Mouse (Mus musculus): ENCODE measurements around the gene Ang. TPM values are rescaled to one million over a fixed set of nuclear protein-coding genes. Genes with fewer than 3 reads are reported as not detected.
A peak's percentile ranks its signal among the peaks of the same experiment; 100 is the strongest.

The Ang gene
- polyA plus RNA-seq, 1 experiment from 2014 or later, result 51.6 TPM

DNA sequence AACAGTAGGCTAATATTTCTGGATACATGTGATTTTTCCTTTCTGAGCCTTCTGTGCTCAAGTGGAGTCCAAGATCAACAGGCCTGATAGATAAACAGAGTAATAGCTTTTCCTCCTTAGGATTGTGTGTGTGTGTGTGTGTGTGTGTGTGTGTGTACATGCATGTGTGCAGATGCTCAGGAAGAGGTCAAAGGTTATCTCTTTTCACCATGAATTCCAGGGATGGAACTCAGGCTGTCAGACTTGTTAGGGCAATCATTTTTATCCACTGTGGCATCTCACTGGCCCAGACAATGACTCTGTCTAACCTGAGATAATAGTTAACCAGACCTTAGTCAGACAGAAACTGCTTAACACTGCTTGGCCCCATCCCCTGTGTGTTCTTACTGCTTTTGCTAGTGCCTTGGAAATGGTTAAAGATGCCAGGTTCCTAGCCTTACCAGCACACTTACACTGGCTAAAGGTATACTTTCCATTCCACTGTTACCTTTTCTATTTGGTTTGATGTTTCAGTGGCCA is 15.6 kb downstream of the Ang start:
- ATAC-seq, result peak; percentile 65
- no peak overlapping the region for H3K27ac ChIP-seq
- no peak overlapping the region for H3K4me2 ChIP-seq (replicated peaks)
- H3K9me3 ChIP-seq, result no peaks in the 10 kb centered on the region
- H3K9ac ChIP-seq, result no peak overlapping the region
- no peaks in the 10 kb centered on the region; the same call in none of the 2 replicates for H3K36me3 ChIP-seq
- H3K4me1 ChIP-seq (replicated peaks), result no peaks in the 10 kb centered on the region
- no peak overlapping the region for H3K4me3 ChIP-seq (replicated peaks)
- H3K27me3 ChIP-seq (replicated peaks), result no peaks in the 10 kb centered on the region

DNA sequence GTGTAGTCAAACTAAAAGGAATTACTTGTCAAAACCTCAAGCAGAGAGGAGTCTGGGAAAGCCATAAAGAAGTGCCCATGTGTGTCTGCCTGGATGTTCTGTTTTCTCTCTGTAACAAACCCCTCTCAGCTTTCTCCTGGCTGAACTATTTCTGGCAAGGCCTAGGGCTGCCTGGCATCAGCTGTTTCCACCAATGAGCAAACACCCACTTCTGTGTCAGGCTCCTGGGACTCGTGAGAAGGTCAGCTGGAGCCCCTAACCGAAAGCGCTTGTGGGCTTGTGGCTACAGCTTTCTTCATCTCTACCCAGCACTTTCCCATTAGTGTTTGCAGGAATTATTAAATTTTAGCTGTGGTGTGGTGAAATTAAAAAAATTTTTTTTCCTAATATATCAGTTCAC is 21.0 kb downstream of the Ang start:
- Histone ChIP-seq H3K27ac (no peak overlapping the region), H3K9ac (no peak overlapping the region), H3K27me3 (replicated peaks) (no peaks in the 10 kb centered on the region), H3K36me3 (no peaks in the 10 kb centered on the region), H3K4me2 (replicated peaks) (no peak overlapping the region), H3K4me1 (replicated peaks) (no peaks in the 10 kb centered on the region), H3K9me3 (no peaks in the 10 kb centered on the region), H3K4me3 (replicated peaks) (no peak overlapping the region)
- 63% methylated on average over 3 of the region's 3 CpGs for WGBS
- no peak for ATAC-seq

- no peak for ATAC-seq
- Histone ChIP-seq H3K36me3 (no peaks in the 10 kb centered on the region), H3K27me3 (replicated peaks) (no peaks in the 10 kb centered on the region), H3K27ac (no peak overlapping the region), H3K9me3 (no peaks in the 10 kb centered on the region), H3K4me3 (replicated peaks) (no peak overlapping the region), H3K9ac (no peak overlapping the region), H3K4me2 (replicated peaks) (no peak overlapping the region), H3K4me1 (replicated peaks) (no peaks in the 10 kb centered on the region)
- WGBS, result 40% methylated on average over 9 of the region's 9 CpGs
These were observed 22.5 kb downstream of the Ang start for GRCm38 (mm10) chr14:51113476-51113875.

- H3K9ac ChIP-seq, result no peak within 1 kb of the TSS
- H3K4me3 ChIP-seq (replicated peaks), result no peak within 1 kb of the TSS
- ATAC-seq, result no peak
- no peaks in the 10 kb centered on the region for H3K36me3 ChIP-seq
- no peak within 1 kb of the TSS for H3K27ac ChIP-seq
- H3K27me3 ChIP-seq (replicated peaks), result no peaks in the 10 kb centered on the region
- 52% methylated on average over 12 of the region's 12 CpGs for WGBS
- no peaks in the 10 kb centered on the region for H3K4me1 ChIP-seq (replicated peaks)
- no peak within 1 kb of the TSS for H3K4me2 ChIP-seq (replicated peaks)
- no peaks in the 10 kb centered on the region for H3K9me3 ChIP-seq
These were observed 23.1 kb downstream of the Ang start, which contains the start of gene Eddm3b for GRCm38 (mm10) chr14:51113916-51114560. Gene Eddm3b, plus strand, starts transcription at chr14:51114426.

DNA sequence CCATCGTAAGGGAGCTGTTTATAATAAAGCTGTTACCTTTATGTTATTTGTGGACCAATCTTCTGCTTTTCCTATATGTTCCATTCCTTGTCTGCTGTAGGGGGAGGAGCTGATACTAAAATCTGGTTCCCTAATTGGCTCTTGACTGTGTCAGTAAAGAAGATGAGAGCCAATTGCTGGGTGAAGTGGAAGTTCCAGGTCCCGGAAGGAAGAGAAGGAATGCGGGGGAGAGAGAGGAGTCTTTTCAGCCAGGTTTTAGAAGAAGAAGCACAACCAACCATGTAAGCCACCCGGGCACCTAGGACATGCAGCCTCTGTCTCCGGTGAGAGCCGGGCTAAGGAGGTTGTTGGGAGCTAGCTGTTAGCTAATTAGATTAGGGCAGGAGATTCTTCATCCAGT is 34.7 kb downstream of the Ang start:
- Histone ChIP-seq H3K27me3 (replicated peaks) (no peaks in the 10 kb centered on the region), H3K36me3 (no peaks in the 10 kb centered on the region), H3K4me1 (replicated peaks) (no peaks in the 10 kb centered on the region), H3K9me3 (no peaks in the 10 kb centered on the region), H3K4me3 (replicated peaks) (no peak overlapping the region), H3K4me2 (replicated peaks) (no peak overlapping the region), H3K9ac (no peak overlapping the region), H3K27ac (no peak overlapping the region)
- ATAC-seq, result no peak
- 85% methylated on average over 6 of the region's 6 CpGs for WGBS

GRCm38 (mm10) chr14:51127648-51128258 is 36.8 kb downstream of the Ang start:
- H3K9me3 ChIP-seq, result no peaks in the 10 kb centered on the region
- peak; percentile 69 for ATAC-seq
- no peaks in the 10 kb centered on the region for H3K4me1 ChIP-seq (replicated peaks)
- H3K27me3 ChIP-seq (replicated peaks), result no peaks in the 10 kb centered on the region
- H3K36me3 ChIP-seq, result no peaks in the 10 kb centered on the region
- WGBS, result 63% methylated on average over 2 of the region's 2 CpGs
- no peak overlapping the region for H3K9ac ChIP-seq
- H3K4me2 ChIP-seq (replicated peaks), result no peak overlapping the region
- no peak overlapping the region for H3K27ac ChIP-seq
- H3K4me3 ChIP-seq (replicated peaks), result no peak overlapping the region

GRCm38 (mm10) chr14:51128775-51129623 is 38.0 kb downstream of the Ang start:
- Histone ChIP-seq H3K27me3 (replicated peaks) (no peaks in the 10 kb centered on the region), H3K27ac (no peak overlapping the region), H3K4me3 (replicated peaks) (no peak overlapping the region), H3K4me2 (replicated peaks) (no peak overlapping the region), H3K9ac (no peak overlapping the region), H3K9me3 (no peaks in the 10 kb centered on the region), H3K4me1 (replicated peaks) (no peaks in the 10 kb centered on the region), H3K36me3 (no peaks in the 10 kb centered on the region)
- WGBS, result 70% methylated on average over 9 of the region's 9 CpGs
- no peak for ATAC-seq

DNA sequence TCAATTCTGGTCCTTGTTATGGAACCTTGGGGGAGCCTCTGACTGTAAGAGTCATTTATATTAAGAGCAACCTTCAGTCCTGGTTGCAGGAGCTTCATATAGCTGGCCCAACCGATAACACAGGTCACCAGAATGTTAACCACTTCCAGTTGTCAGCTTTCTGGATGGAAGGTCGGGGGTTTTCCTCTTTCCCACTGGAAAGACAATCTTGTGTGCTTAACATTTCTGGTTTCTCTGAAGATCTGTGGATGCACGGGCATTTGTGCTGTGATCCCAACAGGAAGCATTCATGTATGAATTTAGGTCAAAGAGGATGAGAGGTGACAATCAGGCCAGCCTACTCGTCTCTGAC is 38.6 kb downstream of the Ang start:
- ATAC-seq, result no peak
- no peaks in the 10 kb centered on the region for H3K27me3 ChIP-seq (replicated peaks)
- no peak overlapping the region for H3K4me3 ChIP-seq (replicated peaks)
- H3K9ac ChIP-seq, result no peak overlapping the region
- no peaks in the 10 kb centered on the region for H3K36me3 ChIP-seq
- 77% methylated on average over 4 of the region's 4 CpGs for WGBS
- H3K27ac ChIP-seq, result no peak overlapping the region
- no peaks in the 10 kb centered on the region for H3K9me3 ChIP-seq
- H3K4me1 ChIP-seq (replicated peaks), result no peaks in the 10 kb centered on the region
- no peak overlapping the region for H3K4me2 ChIP-seq (replicated peaks)

DNA sequence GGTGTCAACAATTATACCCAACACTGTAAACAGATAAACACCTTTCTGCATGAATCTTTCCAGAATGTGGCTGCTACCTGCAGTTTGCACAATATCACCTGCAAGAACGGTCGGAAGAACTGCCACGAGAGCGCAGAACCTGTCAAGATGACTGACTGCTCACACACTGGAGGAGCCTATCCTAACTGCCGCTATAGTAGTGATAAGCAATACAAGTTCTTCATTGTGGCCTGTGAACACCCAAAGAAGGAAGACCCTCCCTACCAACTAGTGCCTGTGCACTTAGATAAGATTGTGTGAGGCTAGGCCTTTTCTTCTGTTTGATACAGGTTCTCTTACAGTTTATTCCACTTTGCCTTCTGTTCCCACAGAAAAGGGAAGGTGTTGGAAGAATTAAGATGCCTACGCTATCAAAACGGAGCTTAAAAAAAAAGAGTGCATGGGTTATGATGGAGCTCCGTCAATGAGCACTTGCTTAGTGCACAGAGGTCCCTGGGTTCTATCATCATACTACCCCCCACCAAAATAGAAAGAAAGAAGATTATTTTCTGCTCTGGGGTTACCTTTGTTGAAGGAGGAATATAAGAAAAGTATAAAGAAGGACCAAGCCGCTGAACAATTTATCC is 39.5 kb downstream of the Ang start:
- ATAC-seq, result peak; percentile 51; the same call in 1 of the 2 replicates
- no peaks in the 10 kb centered on the region for H3K9me3 ChIP-seq
- no peaks in the 10 kb centered on the region for H3K36me3 ChIP-seq
- H3K9ac ChIP-seq, result no peak overlapping the region
- 75% methylated on average over 9 of the region's 9 CpGs for WGBS
- H3K4me1 ChIP-seq (replicated peaks), result no peaks in the 10 kb centered on the region
- H3K27me3 ChIP-seq (replicated peaks), result no peaks in the 10 kb centered on the region
- no peak overlapping the region for H3K4me3 ChIP-seq (replicated peaks)
- H3K4me2 ChIP-seq (replicated peaks), result no peak overlapping the region
- H3K27ac ChIP-seq, result no peak overlapping the region

- Histone ChIP-seq H3K27me3 (replicated peaks) (no peaks in the 10 kb centered on the region), H3K4me1 (replicated peaks) (no peaks in the 10 kb centered on the region), H3K4me3 (replicated peaks) (no peak overlapping the region), H3K27ac (no peak overlapping the region), H3K4me2 (replicated peaks) (no peak overlapping the region), H3K36me3 (no peaks in the 10 kb centered on the region), H3K9me3 (no peaks in the 10 kb centered on the region), H3K9ac (no peak overlapping the region)
- ATAC-seq, result no peak
- WGBS, result 73% methylated on average over 7 of the region's 7 CpGs
These were observed 40.3 kb downstream of the Ang start for GRCm38 (mm10) chr14:51131086-51131815.

- no peak overlapping the region for H3K9ac ChIP-seq
- no peak overlapping the region for H3K4me3 ChIP-seq (replicated peaks)
- 83% methylated on average over 4 of the region's 4 CpGs for WGBS
- ATAC-seq, result peak; percentile 67; the same call in 1 of the 2 replicates
- no peaks in the 10 kb centered on the region for H3K36me3 ChIP-seq
- no peaks in the 10 kb centered on the region for H3K9me3 ChIP-seq
- no peaks in the 10 kb centered on the region for H3K4me1 ChIP-seq (replicated peaks)
- no peaks in the 10 kb centered on the region for H3K27me3 ChIP-seq (replicated peaks)
- no peak overlapping the region for H3K27ac ChIP-seq
- no peak overlapping the region for H3K4me2 ChIP-seq (replicated peaks)
These were observed 41.4 kb downstream of the Ang start for GRCm38 (mm10) chr14:51132372-51132771.

Data from intestine, embryonic 15.5 days (tissue).